Mouse (Mus musculus): ENCODE measurements at regions not wholly inside any gene's neighbourhood (a gene's known extent, or its start where the extent isn't known, plus 50 kb on each side); places are given as distances from the start of the nearest gene placed in this dataset.

DNA sequence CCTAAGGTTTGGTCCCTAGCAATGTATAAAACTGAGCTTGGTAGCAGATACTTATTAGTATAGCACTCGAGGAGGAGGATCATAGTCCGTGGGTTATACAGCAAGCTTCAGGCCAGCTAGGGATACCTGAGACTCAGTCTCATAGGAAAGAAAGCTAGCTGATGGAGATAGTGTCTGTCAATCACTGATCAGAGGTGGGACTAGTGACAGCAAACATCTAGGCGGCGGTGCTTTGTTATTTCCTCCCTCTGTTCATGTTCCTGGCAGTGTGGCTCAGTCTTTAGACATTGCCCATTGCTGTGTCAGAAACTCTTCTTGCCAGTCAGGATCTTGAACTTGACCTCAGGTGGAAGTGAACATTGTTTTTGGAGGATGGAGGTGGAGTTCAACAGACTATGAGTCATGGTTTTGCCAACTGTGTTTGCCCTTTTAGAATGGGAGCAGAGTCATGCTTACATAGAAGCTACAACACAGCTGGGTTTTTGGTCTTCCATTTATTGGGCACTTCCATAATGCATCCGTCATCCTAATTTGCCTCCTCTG, 1315.8 kb upstream of the A1bg start:
- TF ChIP-seq CTCF (IDR thresholded peaks at IDR 0.05; ENCODE audit: control insufficient read depth, insufficient read depth, insufficient replicate concordance, low read depth, low read length) (no peak), POLR2A (IDR thresholded peaks at IDR 0.05; ENCODE audit: control insufficient read depth, low read depth, low read length) (no peak)

Measured in testis, adult 2 months (tissue).